Mouse (Mus musculus): ENCODE data around the gene Trmt1l.

The Trmt1l gene

GRCm38 (mm10) chr1:151494711-151495110 lies 66.4 kb downstream of the Trmt1l start:
- DNase-seq (ENCODE audit: low read depth, low spot score), result no peak

- no peak for DNase-seq (ENCODE audit: low read depth, low spot score)
These were observed 67.4 kb downstream of the Trmt1l start for GRCm38 (mm10) chr1:151495635-151496285.

GRCm38 (mm10) chr1:151497028-151497427 lies 68.7 kb downstream of the Trmt1l start:
- peak; percentile 17 for DNase-seq (ENCODE audit: low read depth, low spot score)

- no peak for DNase-seq (ENCODE audit: low read depth, low spot score)
These were observed 69.6 kb downstream of the Trmt1l start for GRCm38 (mm10) chr1:151497942-151498341.

GRCm38 (mm10) chr1:151498381-151498780 lies 70.0 kb downstream of the Trmt1l start:
- DNase-seq (ENCODE audit: low read depth, low spot score), result no peak

- DNase-seq (ENCODE audit: low read depth, low spot score), result peak; percentile 32
These were observed 71.6 kb downstream of the Trmt1l start for GRCm38 (mm10) chr1:151499815-151500501.

- peak; percentile 90 for DNase-seq (ENCODE audit: low read depth, low spot score)
These were observed 72.4 kb downstream of the Trmt1l start, which contains the start of gene Rnf2 for GRCm38 (mm10) chr1:151500531-151501361. Gene Rnf2 (minus strand): TSS chr1:151500955.
